Mouse (Mus musculus): ENCODE measurements at regions not wholly inside any gene's neighbourhood (a gene's known extent, or its start where the extent isn't known, plus 50 kb on each side); places are given as distances from the start of the nearest gene placed in this dataset.

DNA sequence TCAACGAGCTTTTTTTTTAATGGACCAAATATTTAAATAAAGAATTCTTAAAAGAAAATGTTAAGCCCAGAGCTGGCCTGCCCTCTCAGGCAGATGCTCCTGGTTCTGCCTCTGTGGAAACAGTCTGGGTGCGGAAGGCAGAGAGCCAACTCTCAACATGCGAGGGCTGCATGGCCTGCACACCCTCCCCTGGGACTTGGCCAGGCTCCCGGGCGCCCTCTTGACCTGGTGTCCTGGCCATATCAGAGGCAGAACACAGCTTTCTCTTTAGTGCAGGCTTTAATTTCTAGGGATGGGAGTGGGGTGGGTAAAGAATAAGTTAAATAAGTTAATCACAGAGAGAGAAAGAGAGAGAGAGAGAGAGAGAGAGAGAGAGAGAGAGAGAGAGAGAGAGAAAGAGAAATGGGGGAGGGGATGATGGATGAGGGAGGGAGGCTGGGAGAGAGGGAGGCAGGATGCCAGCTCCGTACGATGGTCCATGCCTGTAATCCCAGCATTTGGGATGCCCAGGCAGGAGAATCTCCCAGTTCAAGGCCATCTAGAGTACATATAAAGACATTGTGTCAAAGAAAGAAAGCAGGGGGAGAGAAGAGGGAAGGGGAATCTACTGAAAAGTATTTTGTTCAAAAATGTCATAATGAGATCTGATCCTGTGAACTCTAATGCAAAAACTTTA is 123.2 kb upstream of the Plekha5 start:
- TF ChIP-seq CTCF (IDR thresholded peaks at IDR 0.05; ENCODE audit: low read depth, low read length), result no peak
- no peak for TF ChIP-seq POLR2A (IDR thresholded peaks at IDR 0.05; ENCODE audit: borderline replicate concordance, low read depth, low read length)

All from bone marrow macrophage, adult 2 months (primary cell).